Mouse (Mus musculus) ES-E14 (cell line): ENCODE results near the gene Ywhag.

Experiments
- CHD2 ChIP-seq: IDR thresholded peaks from 2 replicates; pipeline ENCODE4 v1.6.1; 2014; ENCODE audit warnings: mild to moderate bottlenecking, low read depth, low read length, inconsistent platforms
- HCFC1 ChIP-seq: IDR thresholded peaks from 2 replicates; pipeline ENCODE4 v1.6.1; 2012; ENCODE audit warnings: low read length, inconsistent platforms, borderline replicate concordance; ENCODE audit not compliant: insufficient read depth
- MAFK ChIP-seq: IDR thresholded peaks from 2 replicates; pipeline ENCODE4 v1.6.1; 2014; ENCODE audit warnings: mild to moderate bottlenecking, low read depth, low read length, inconsistent platforms; ENCODE audit not compliant: insufficient read depth
- ZC3H11A ChIP-seq: IDR thresholded peaks from 2 replicates; pipeline ENCODE4 v1.6.1; 2012; ENCODE audit warnings: low read depth, mild to moderate bottlenecking, inconsistent platforms, low read length, borderline replicate concordance
- ZNF384 ChIP-seq: IDR thresholded peaks from 2 replicates; pipeline ENCODE4 v1.6.1; 2012; ENCODE audit warnings: low read depth, low read length, inconsistent platforms

GRCm38 (mm10) chr5:135970247-135970646 is 35.8 kb upstream of the Ywhag start:
- TF ChIP-seq CHD2 (no peak), ZNF384 (no peak), ZC3H11A (no peak), MAFK (no peak), HCFC1 (no peak)
